Mouse (Mus musculus): ENCODE results near the gene Tor1aip2. TPM values are rescaled to one million over a fixed set of nuclear protein-coding genes. Genes with fewer than 3 reads are reported as not detected.

Gene Tor1aip2
- polyA plus RNA-seq, 1 experiment = not detected

- WGBS = 87% methylated on average over 9 of the region's 9 CpGs
- Histone ChIP-seq H3K4me1 (ENCODE audit: control insufficient read depth, insufficient read depth, low read length) (peaks cover 5% of the 10 kb centered on the region; the same call in 1 of the 2 replicates), H3K4me3 (ENCODE audit: insufficient read depth, low read depth, low read length) (no peak overlapping the region), H3K27ac (ENCODE audit: insufficient read depth, low read depth, low read length) (no peak overlapping the region)
- TF ChIP-seq CTCF (IDR thresholded peaks at IDR 0.05; ENCODE audit: insufficient read depth, low read depth, low read length) (no peak), POLR2A (IDR thresholded peaks at IDR 0.05; ENCODE audit: insufficient read depth, low read depth, low read length) (no peak)
Measured at GRCm38 (mm10) chr1:156111090-156111489, 75.9 kb downstream of the Tor1aip2 start.

- no peak for TF ChIP-seq POLR2A (IDR thresholded peaks at IDR 0.05; ENCODE audit: insufficient read depth, low read depth, low read length)
- TF ChIP-seq CTCF (IDR thresholded peaks at IDR 0.05; ENCODE audit: insufficient read depth, low read depth, low read length) = no peak
- no peak overlapping the region for H3K27ac ChIP-seq (ENCODE audit: insufficient read depth, low read depth, low read length)
- no peak overlapping the region for H3K4me3 ChIP-seq (ENCODE audit: insufficient read depth, low read depth, low read length)
- WGBS = 47% methylated on average over 12 of the region's 12 CpGs
- H3K4me1 ChIP-seq (ENCODE audit: control insufficient read depth, insufficient read depth, low read length) = peaks cover 5% of the 10 kb centered on the region; the same call in 1 of the 2 replicates
Measured at GRCm38 (mm10) chr1:156111728-156112127, 76.5 kb downstream of the Tor1aip2 start.

- peaks cover 5% of the 10 kb centered on the region; the same call in 1 of the 2 replicates for H3K4me1 ChIP-seq (ENCODE audit: control insufficient read depth, insufficient read depth, low read length)
- no peak overlapping the region for H3K4me3 ChIP-seq (ENCODE audit: insufficient read depth, low read depth, low read length)
- H3K27ac ChIP-seq (ENCODE audit: insufficient read depth, low read depth, low read length) = no peak overlapping the region
- 72% methylated on average over 7 of the region's 7 CpGs for WGBS
- TF ChIP-seq CTCF (IDR thresholded peaks at IDR 0.05; ENCODE audit: insufficient read depth, low read depth, low read length) (no peak), POLR2A (IDR thresholded peaks at IDR 0.05; ENCODE audit: insufficient read depth, low read depth, low read length) (no peak)
Measured at GRCm38 (mm10) chr1:156112142-156112541, 76.9 kb downstream of the Tor1aip2 start.

GRCm38 (mm10) chr1:156113884-156114499, 78.8 kb downstream of the Tor1aip2 start:
- WGBS = 89% methylated on average over 8 of the region's 8 CpGs
- TF ChIP-seq POLR2A (IDR thresholded peaks at IDR 0.05; ENCODE audit: insufficient read depth, low read depth, low read length) = no peak
- no peak for TF ChIP-seq CTCF (IDR thresholded peaks at IDR 0.05; ENCODE audit: insufficient read depth, low read depth, low read length)
- Histone ChIP-seq H3K4me3 (ENCODE audit: insufficient read depth, low read depth, low read length) (no peak overlapping the region), H3K27ac (ENCODE audit: insufficient read depth, low read depth, low read length) (no peak overlapping the region), H3K4me1 (ENCODE audit: control insufficient read depth, insufficient read depth, low read length) (peaks cover under 1% of the 10 kb centered on the region; the same call in 1 of the 2 replicates)

- 84% methylated on average over 3 of the region's 3 CpGs for WGBS
- no peaks in the 10 kb centered on the region; the same call in 1 of the 2 replicates for H3K4me1 ChIP-seq (ENCODE audit: control insufficient read depth, insufficient read depth, low read length)
- TF ChIP-seq POLR2A (IDR thresholded peaks at IDR 0.05; ENCODE audit: insufficient read depth, low read depth, low read length) (no peak), CTCF (IDR thresholded peaks at IDR 0.05; ENCODE audit: insufficient read depth, low read depth, low read length) (no peak)
Measured at GRCm38 (mm10) chr1:156116770-156117169, 81.6 kb downstream of the Tor1aip2 start.

More at GRCm38 (mm10) chr1:156116770-156117169, 81.6 kb downstream of the Tor1aip2 start:
- Histone ChIP-seq H3K27ac (ENCODE audit: insufficient read depth, low read depth, low read length) (no peak overlapping the region), H3K4me3 (ENCODE audit: insufficient read depth, low read depth, low read length) (no peak overlapping the region)

Other genes with a start within 250 kb of the Tor1aip2 start
- gene Qsox1, start 222.5 kb upstream of the Tor1aip2 start, polyA plus RNA-seq (2012; ENCODE audit: insufficient read depth, insufficient read length, low replicate concordance, missing spikeins) = not detected in 2 replicates
- not detected in 2 replicates for gene Cep350, start 62.1 kb upstream of the Tor1aip2 start, polyA plus RNA-seq (2012; ENCODE audit: insufficient read depth, insufficient read length, low replicate concordance, missing spikeins)
- gene Tor1aip1, start 1.1 kb downstream of the Tor1aip2 start, polyA plus RNA-seq (2012; ENCODE audit: insufficient read depth, insufficient read length, low replicate concordance, missing spikeins) = not detected in 2 replicates
- not detected in 2 replicates for gene Fam163a, start 169.6 kb downstream of the Tor1aip2 start, polyA plus RNA-seq (2012; ENCODE audit: insufficient read depth, insufficient read length, low replicate concordance, missing spikeins)

Data from olfactory bulb, adult 2 months (tissue).